Mouse (Mus musculus) lung, embryonic 16.5 days (tissue): ENCODE measurements around the gene AU040320. TPM values are rescaled to one million over a fixed set of nuclear protein-coding genes. Genes with fewer than 3 reads are reported as not detected.
A peak's percentile ranks its signal among the peaks of the same experiment; 100 is the strongest.

Experiments used
- ATAC-seq: fragments of 200-750 bp; cut with Nextera tagmentation; 2 replicates; pipeline ENCODE4 v1.8.0; 2017; ENCODE audit warnings: low read depth, mild to moderate bottlenecking, moderate library complexity
- H3K27ac ChIP-seq: fragments of 300-500 bp; sonication (generic); 2 replicates; pipeline ENCODE4 v1.5.1; 2014; ENCODE audit warnings: mild to moderate bottlenecking, control low read depth, low read length
- H3K27me3 ChIP-seq: fragments of 300-500 bp; sonication (generic); 2 replicates; pipeline ENCODE4 v1.6.1; 2014; ENCODE audit warnings: low read depth, low read length, mixed read lengths; ENCODE audit not compliant: control insufficient read depth, insufficient read depth
- H3K36me3 ChIP-seq: fragments of 300-500 bp; sonication (generic); 2 replicates; pipeline ENCODE4 v1.6.1; 2014; ENCODE audit warnings: low read length; ENCODE audit not compliant: control insufficient read depth, insufficient read depth
- H3K4me1 ChIP-seq: fragments of 300-500 bp; sonication (generic); replicated peaks from 2 replicates; pipeline ENCODE4 v1.6.1; 2014; ENCODE audit warnings: low read length, mixed read lengths; ENCODE audit not compliant: control insufficient read depth, insufficient read depth
- H3K4me2 ChIP-seq: fragments of 300-500 bp; sonication (generic); 2 replicates; pipeline ENCODE4 v1.6.1; 2014; ENCODE audit warnings: low read depth, low read length, control low read depth
- H3K4me3 ChIP-seq: fragments of 300-500 bp; sonication (generic); 2 replicates; pipeline ENCODE4 v1.5.1; 2014; ENCODE audit warnings: mild to moderate bottlenecking, low read length, control low read depth
- H3K9ac ChIP-seq: fragments of 300-500 bp; sonication (generic); 2 replicates; pipeline ENCODE4 v1.6.1; 2014; ENCODE audit warnings: low read length, control low read depth
- H3K9me3 ChIP-seq: fragments of 300-500 bp; sonication (generic); 2 replicates; pipeline ENCODE4 v1.6.1; 2016; ENCODE audit warnings: low read length; ENCODE audit not compliant: control insufficient read depth
- WGBS: fragments of 180-500 bp; shearing (Covaris S2); extraction: QIAGEN DNeasy Blood & Tissue Kit; methylation state at CpG from one replicate; pipeline ENCODE4 v1.1.7; 2014; 5-methylcytosine and 5-hydroxymethylcytosine counted together
- polyA plus RNA-seq: library from polyadenylated mRNA; unstranded; fragments of >200 nt; fragmentation: Nextera tagmentation; extraction: Ambion mirVana; gene quantifications from 2 replicates; pipeline ENCODE4 v1.2.1, GENCODE M21; 2015

AU040320 gene
- polyA plus RNA-seq, 1 experiment from 2014 or later: 24.2 TPM

- Histone ChIP-seq H3K4me3 (no peak overlapping the region), H3K4me2 (no peak overlapping the region), H3K9ac (no peak overlapping the region), H3K27me3 (no peaks in the 10 kb centered on the region), H3K4me1 (no peaks in the 10 kb centered on the region), H3K27ac (no peak overlapping the region), H3K36me3 (peaks cover 13% of the 10 kb centered on the region), H3K9me3 (no peaks in the 10 kb centered on the region)
- 84% methylated on average over 9 of the region's 9 CpGs for WGBS
- no peak for ATAC-seq
Measured at GRCm38 (mm10) chr4:126860268-126860986, 107.1 kb downstream of the AU040320 start.

- Histone ChIP-seq H3K27me3 (no peaks in the 10 kb centered on the region), H3K4me3 (no peak overlapping the region), H3K9ac (no peak overlapping the region), H3K4me2 (no peak overlapping the region), H3K27ac (no peak overlapping the region), H3K9me3 (no peaks in the 10 kb centered on the region), H3K4me1 (no peaks in the 10 kb centered on the region), H3K36me3 (peaks cover 17% of the 10 kb centered on the region)
- ATAC-seq: no peak
- WGBS: 73% methylated on average over 11 of the region's 11 CpGs
Measured at GRCm38 (mm10) chr4:126861514-126862266, 108.3 kb downstream of the AU040320 start.

GRCm38 (mm10) chr4:126868699-126869098, 115.4 kb downstream of the AU040320 start:
- Histone ChIP-seq H3K9me3 (no peaks in the 10 kb centered on the region), H3K9ac (no peak overlapping the region), H3K36me3 (peaks cover 23% of the 10 kb centered on the region), H3K4me1 (no peaks in the 10 kb centered on the region), H3K4me3 (no peak overlapping the region), H3K27ac (no peak overlapping the region), H3K4me2 (no peak overlapping the region), H3K27me3 (no peaks in the 10 kb centered on the region)
- no peak for ATAC-seq
- WGBS: 77% methylated on average over 12 of the region's 12 CpGs

- WGBS: 52% methylated on average over 7 of the region's 7 CpGs
- Histone ChIP-seq H3K36me3 (peaks cover 7% of the 10 kb centered on the region; the same call in 1 of the 2 replicates), H3K4me3 (no peak overlapping the region), H3K9me3 (no peaks in the 10 kb centered on the region), H3K4me2 (no peak overlapping the region), H3K9ac (no peak overlapping the region), H3K27ac (no peak overlapping the region), H3K27me3 (no peaks in the 10 kb centered on the region), H3K4me1 (no peaks in the 10 kb centered on the region)
- ATAC-seq: 0 out of 2 replicates have a peak, but pooled peaks have one; percentile 23
Measured at GRCm38 (mm10) chr4:126872717-126873116, 119.4 kb downstream of the AU040320 start.

- no peaks in the 10 kb centered on the region for H3K9me3 ChIP-seq
- no peak for ATAC-seq
- H3K36me3 ChIP-seq: peaks cover 19% of the 10 kb centered on the region
- WGBS: 87% methylated on average over 5 of the region's 5 CpGs
- no peak overlapping the region for H3K4me2 ChIP-seq
- H3K27me3 ChIP-seq: no peaks in the 10 kb centered on the region
- H3K9ac ChIP-seq: no peak overlapping the region
- no peak overlapping the region for H3K27ac ChIP-seq
- H3K4me1 ChIP-seq: no peaks in the 10 kb centered on the region
- H3K4me3 ChIP-seq: no peak overlapping the region
Measured at GRCm38 (mm10) chr4:126879560-126880275, 126.4 kb downstream of the AU040320 start.

- Histone ChIP-seq H3K4me1 (no peaks in the 10 kb centered on the region), H3K27ac (no peak overlapping the region), H3K36me3 (peaks cover 29% of the 10 kb centered on the region), H3K27me3 (no peaks in the 10 kb centered on the region), H3K4me3 (no peak overlapping the region), H3K9ac (no peak overlapping the region), H3K9me3 (no peaks in the 10 kb centered on the region), H3K4me2 (no peak overlapping the region)
- no peak for ATAC-seq
- 88% methylated on average over 5 of the region's 5 CpGs for WGBS
Measured at GRCm38 (mm10) chr4:126883602-126884001, 130.3 kb downstream of the AU040320 start.

- H3K36me3 ChIP-seq: peaks cover 21% of the 10 kb centered on the region
- H3K4me1 ChIP-seq: no peaks in the 10 kb centered on the region
- H3K4me2 ChIP-seq: no peak overlapping the region
- H3K9ac ChIP-seq: no peak overlapping the region
- no peaks in the 10 kb centered on the region for H3K27me3 ChIP-seq
- no peak overlapping the region for H3K4me3 ChIP-seq
- no peak overlapping the region for H3K27ac ChIP-seq
- ATAC-seq: no peak
- H3K9me3 ChIP-seq: no peaks in the 10 kb centered on the region
- WGBS: 33% methylated on average over 1 of the region's 1 CpGs
Measured at GRCm38 (mm10) chr4:126885953-126886352, 132.6 kb downstream of the AU040320 start.

- H3K4me2 ChIP-seq: no peak overlapping the region
- H3K27me3 ChIP-seq: no peaks in the 10 kb centered on the region
- H3K4me3 ChIP-seq: no peak overlapping the region
- peaks cover 24% of the 10 kb centered on the region for H3K36me3 ChIP-seq
- no peak overlapping the region for H3K27ac ChIP-seq
- 66% methylated on average over 8 of the region's 8 CpGs for WGBS
- H3K9me3 ChIP-seq: no peaks in the 10 kb centered on the region
- no peak for ATAC-seq
- H3K4me1 ChIP-seq: no peaks in the 10 kb centered on the region
- no peak overlapping the region for H3K9ac ChIP-seq
Measured at GRCm38 (mm10) chr4:126889879-126890278, 136.5 kb downstream of the AU040320 start.
